Mouse (Mus musculus) heart, embryonic 13.5 days (tissue): ENCODE measurements around the gene Gbx1. TPM values are rescaled to one million over a fixed set of nuclear protein-coding genes. Genes with fewer than 3 reads are reported as not detected.

Experiments
- ATAC-seq: fragments of 200-750 bp; cut with Nextera tagmentation; 2 replicates; pipeline ENCODE4 v1.8.0; 2017; ENCODE audit warnings: moderate TSS enrichment; ENCODE audit not compliant: insufficient number of reproducible peaks, low FRiP score, low TSS enrichment; ENCODE audit errors: extremely low read depth
- H3K27ac ChIP-seq: fragments of 300-500 bp; sonication (generic); replicated peaks from 2 replicates; pipeline ENCODE4 v1.5.1; 2015; ENCODE audit warnings: moderate library complexity, mild to moderate bottlenecking, inconsistent platforms
- H3K27me3 ChIP-seq: fragments of 300-500 bp; sonication (generic); replicated peaks from 2 replicates; pipeline ENCODE4 v1.6.1; 2015; ENCODE audit warnings: mild to moderate bottlenecking, inconsistent platforms
- H3K36me3 ChIP-seq: fragments of 300-500 bp; sonication (generic); 2 replicates; pipeline ENCODE4 v1.6.1; 2015; ENCODE audit warnings: mild to moderate bottlenecking, inconsistent platforms
- H3K4me1 ChIP-seq: fragments of 300-500 bp; sonication (generic); 2 replicates; pipeline ENCODE4 v1.6.1; 2015; ENCODE audit warnings: inconsistent platforms
- H3K4me2 ChIP-seq: fragments of 300-500 bp; sonication (generic); 2 replicates; pipeline ENCODE4 v1.6.1; 2015; ENCODE audit warnings: inconsistent platforms, mild to moderate bottlenecking, moderate library complexity
- H3K4me3 ChIP-seq: fragments of 300-500 bp; sonication (generic); 2 replicates; pipeline ENCODE4 v1.5.1; 2015; ENCODE audit warnings: moderate library complexity, mild to moderate bottlenecking, inconsistent platforms
- H3K9ac ChIP-seq: fragments of 300-500 bp; sonication (generic); 2 replicates; pipeline ENCODE4 v1.6.1; 2015; ENCODE audit warnings: inconsistent platforms, mild to moderate bottlenecking, moderate library complexity
- H3K9me3 ChIP-seq: fragments of 300-500 bp; sonication (generic); 2 replicates; pipeline ENCODE4 v1.6.1; 2016; ENCODE audit warnings: inconsistent platforms
- WGBS: fragments of 180-500 bp; shearing (Covaris S2); methylation state at CpG from one replicate; pipeline ENCODE4 v1.1.7; 2015; ENCODE audit warnings: mixed read lengths; 5-methylcytosine and 5-hydroxymethylcytosine counted together
- polyA plus RNA-seq: library from polyadenylated mRNA; unstranded; fragments of >200 nt; fragmentation: Nextera tagmentation; extraction: Ambion mirVana; gene quantifications from 2 replicates; pipeline ENCODE4 v1.2.1, GENCODE M21; 2015

Gbx1 gene
- polyA plus RNA-seq, 1 experiment from 2014 or later, result 0.05 TPM

GRCm38 (mm10) chr5:24523806-24524205, 3.2 kb downstream of the Gbx1 start:
- Histone ChIP-seq H3K27ac (no peak overlapping the region), H3K4me3 (no peak overlapping the region), H3K27me3 (peaks cover 95% of the 10 kb centered on the region), H3K36me3 (no peaks in the 10 kb centered on the region), H3K4me2 (no peak overlapping the region), H3K4me1 (peaks cover 15% of the 10 kb centered on the region), H3K9ac (no peak overlapping the region), H3K9me3 (no peaks in the 10 kb centered on the region)
- WGBS, result 55% methylated on average over 8 of the region's 8 CpGs
- ATAC-seq, result no peak

- 58% methylated on average over 8 of the region's 8 CpGs for WGBS
- no peaks in the 10 kb centered on the region for H3K36me3 ChIP-seq
- H3K4me3 ChIP-seq, result no peak overlapping the region
- H3K4me2 ChIP-seq, result no peak overlapping the region
- no peak for ATAC-seq
- no peak overlapping the region for H3K27ac ChIP-seq
- H3K9ac ChIP-seq, result no peak overlapping the region
- H3K4me1 ChIP-seq, result peaks cover 6% of the 10 kb centered on the region
- no peaks in the 10 kb centered on the region for H3K9me3 ChIP-seq
- peaks cover 93% of the 10 kb centered on the region for H3K27me3 ChIP-seq
These were observed 5.6 kb downstream of the Gbx1 start for GRCm38 (mm10) chr5:24521366-24521765.

DNA sequence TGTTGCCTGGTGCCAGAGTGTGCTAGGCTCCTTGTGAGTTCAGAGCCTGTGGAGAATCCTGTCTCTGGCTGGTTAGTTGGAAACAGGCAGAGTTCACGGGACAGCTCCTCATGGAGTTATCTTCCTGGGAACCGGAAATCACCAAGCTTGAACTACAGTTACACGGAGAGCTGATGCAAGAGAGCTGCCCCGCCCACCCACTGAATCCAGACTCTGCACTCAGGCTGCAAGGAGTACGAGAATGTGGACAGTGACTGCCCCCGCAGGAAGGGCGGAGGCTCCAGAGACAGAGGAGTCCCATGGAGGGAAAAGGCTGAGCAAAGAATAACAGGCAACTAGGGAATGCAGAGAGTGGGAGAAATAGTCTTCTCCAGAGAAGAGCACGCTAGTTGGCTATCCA, 14.7 kb downstream of the Gbx1 start:
- peaks cover 41% of the 10 kb centered on the region for H3K27me3 ChIP-seq
- WGBS, result 32% methylated on average over 8 of the region's 8 CpGs
- H3K9me3 ChIP-seq, result peaks cover 4% of the 10 kb centered on the region; the same call in 1 of the 2 replicates
- no peak overlapping the region for H3K9ac ChIP-seq
- H3K27ac ChIP-seq, result no peak overlapping the region
- peaks cover 9% of the 10 kb centered on the region for H3K4me1 ChIP-seq
- no peaks in the 10 kb centered on the region for H3K36me3 ChIP-seq
- H3K4me3 ChIP-seq, result no peak overlapping the region
- H3K4me2 ChIP-seq, result no peak overlapping the region
- ATAC-seq, result no peak

GRCm38 (mm10) chr5:24510635-24511034, 16.4 kb downstream of the Gbx1 start:
- no peak overlapping the region for H3K9ac ChIP-seq
- no peak overlapping the region for H3K4me3 ChIP-seq
- no peak for ATAC-seq
- peaks cover 41% of the 10 kb centered on the region for H3K27me3 ChIP-seq
- peaks cover 9% of the 10 kb centered on the region for H3K4me1 ChIP-seq
- 41% methylated on average over 11 of the region's 11 CpGs for WGBS
- H3K36me3 ChIP-seq, result no peaks in the 10 kb centered on the region
- no peak overlapping the region for H3K27ac ChIP-seq
- peaks cover 4% of the 10 kb centered on the region; the same call in 1 of the 2 replicates for H3K9me3 ChIP-seq
- H3K4me2 ChIP-seq, result no peak overlapping the region

- ATAC-seq, result no peak
- H3K27me3 ChIP-seq, result peaks cover 49% of the 10 kb centered on the region
These were observed 18.6 kb downstream of the Gbx1 start for GRCm38 (mm10) chr5:24508406-24508805.

GRCm38 (mm10) chr5:24505513-24505912, 21.5 kb downstream of the Gbx1 start:
- H3K27me3 ChIP-seq, result peaks cover 57% of the 10 kb centered on the region
- WGBS, result 24% methylated on average over 2 of the region's 2 CpGs
- ATAC-seq, result no peak

More at GRCm38 (mm10) chr5:24508406-24508805, 18.6 kb downstream of the Gbx1 start:
- 88% methylated on average over 7 of the region's 7 CpGs for WGBS
- H3K36me3 ChIP-seq, result no peaks in the 10 kb centered on the region
- no peak overlapping the region for H3K9ac ChIP-seq
- H3K27ac ChIP-seq, result no peak overlapping the region
- H3K4me1 ChIP-seq, result peaks cover 22% of the 10 kb centered on the region
- no peak overlapping the region for H3K4me2 ChIP-seq
- peaks cover 4% of the 10 kb centered on the region; the same call in 1 of the 2 replicates for H3K9me3 ChIP-seq
- no peak overlapping the region for H3K4me3 ChIP-seq

GRCm38 (mm10) chr5:24502786-24503185, 24.2 kb downstream of the Gbx1 start:
- Histone ChIP-seq H3K36me3 (peaks cover 52% of the 10 kb centered on the region), H3K4me3 (no peak overlapping the region), H3K4me2 (no peak overlapping the region), H3K27me3 (peaks cover 51% of the 10 kb centered on the region), H3K4me1 (peaks cover 21% of the 10 kb centered on the region), H3K9me3 (no peaks in the 10 kb centered on the region), H3K27ac (no peak overlapping the region), H3K9ac (no peak overlapping the region)
- ATAC-seq, result no peak
- 68% methylated on average over 4 of the region's 4 CpGs for WGBS

More at GRCm38 (mm10) chr5:24505513-24505912, 21.5 kb downstream of the Gbx1 start:
- no peak overlapping the region for H3K4me3 ChIP-seq
- peaks cover 24% of the 10 kb centered on the region for H3K36me3 ChIP-seq
- peaks cover 4% of the 10 kb centered on the region; the same call in 1 of the 2 replicates for H3K9me3 ChIP-seq
- no peak overlapping the region for H3K4me2 ChIP-seq
- no peak overlapping the region for H3K9ac ChIP-seq
- H3K27ac ChIP-seq, result no peak overlapping the region
- peaks cover 20% of the 10 kb centered on the region for H3K4me1 ChIP-seq

DNA sequence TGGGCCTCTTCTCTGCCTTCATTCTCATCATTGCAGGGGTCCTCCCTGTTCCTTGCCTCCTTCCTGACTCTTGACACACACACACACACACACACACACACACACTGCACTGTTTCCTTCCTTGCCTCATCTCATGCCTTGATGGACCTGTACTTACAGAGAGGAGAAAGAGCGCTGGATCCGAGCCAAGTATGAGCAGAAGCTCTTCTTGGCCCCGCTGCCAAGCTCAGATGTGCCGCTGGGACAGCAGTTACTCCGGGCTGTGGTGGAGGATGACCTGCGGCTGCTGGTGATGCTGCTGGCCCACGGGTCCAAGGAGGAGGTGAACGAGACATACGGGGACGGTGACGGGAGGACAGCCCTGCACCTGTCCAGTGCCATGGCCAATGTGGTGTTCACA, 26.2 kb downstream of the Gbx1 start:
- H3K27ac ChIP-seq, result no peak overlapping the region
- H3K9me3 ChIP-seq, result no peaks in the 10 kb centered on the region
- no peak overlapping the region for H3K4me2 ChIP-seq
- peaks cover 70% of the 10 kb centered on the region for H3K36me3 ChIP-seq
- H3K4me3 ChIP-seq, result no peak overlapping the region
- no peak overlapping the region for H3K9ac ChIP-seq
- H3K4me1 ChIP-seq, result peaks cover 21% of the 10 kb centered on the region
- H3K27me3 ChIP-seq, result peaks cover 40% of the 10 kb centered on the region
- ATAC-seq, result no peak
- WGBS, result 76% methylated on average over 11 of the region's 11 CpGs

GRCm38 (mm10) chr5:24499113-24499512, 27.9 kb downstream of the Gbx1 start:
- no peak overlapping the region for H3K9ac ChIP-seq
- H3K4me1 ChIP-seq, result peaks cover 8% of the 10 kb centered on the region; the same call in 1 of the 2 replicates
- no peak overlapping the region for H3K27ac ChIP-seq
- no peaks in the 10 kb centered on the region for H3K9me3 ChIP-seq
- peaks cover 88% of the 10 kb centered on the region for H3K36me3 ChIP-seq
- ATAC-seq, result no peak
- H3K4me3 ChIP-seq, result no peak overlapping the region
- no peak overlapping the region for H3K4me2 ChIP-seq
- WGBS, result 90% methylated on average over 10 of the region's 10 CpGs
- peaks cover 22% of the 10 kb centered on the region for H3K27me3 ChIP-seq

DNA sequence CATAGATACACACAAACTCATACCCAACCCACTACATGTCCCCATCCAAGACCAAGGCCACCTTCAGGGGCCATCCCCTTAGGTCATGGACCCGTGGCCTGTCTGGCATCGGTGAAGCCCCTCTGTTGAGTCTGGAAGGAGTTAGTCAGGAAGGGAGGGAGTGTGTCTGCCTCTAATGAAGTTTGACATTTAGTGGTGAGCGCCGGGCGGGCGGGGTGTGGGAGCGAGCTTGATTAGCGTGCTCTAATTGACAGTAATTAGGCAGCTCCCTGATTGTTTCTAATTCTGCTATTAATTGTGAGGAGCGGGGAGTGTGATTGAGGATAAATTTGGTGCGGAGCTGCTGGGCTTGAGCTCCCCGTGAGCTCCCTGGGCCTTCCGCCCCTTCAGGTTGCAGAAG, 29.5 kb downstream of the Gbx1 start:
- Histone ChIP-seq H3K27ac (no peak overlapping the region), H3K9ac (no peak overlapping the region), H3K4me3 (no peak overlapping the region), H3K4me1 (peaks cover 8% of the 10 kb centered on the region; the same call in 1 of the 2 replicates), H3K36me3 (peaks cover 99% of the 10 kb centered on the region), H3K27me3 (0 out of 2 replicates have a peak, but pooled peaks cover 11% of the 10 kb centered on the region), H3K4me2 (no peak overlapping the region), H3K9me3 (no peaks in the 10 kb centered on the region)
- 82% methylated on average over 12 of the region's 12 CpGs for WGBS
- ATAC-seq, result no peak

DNA sequence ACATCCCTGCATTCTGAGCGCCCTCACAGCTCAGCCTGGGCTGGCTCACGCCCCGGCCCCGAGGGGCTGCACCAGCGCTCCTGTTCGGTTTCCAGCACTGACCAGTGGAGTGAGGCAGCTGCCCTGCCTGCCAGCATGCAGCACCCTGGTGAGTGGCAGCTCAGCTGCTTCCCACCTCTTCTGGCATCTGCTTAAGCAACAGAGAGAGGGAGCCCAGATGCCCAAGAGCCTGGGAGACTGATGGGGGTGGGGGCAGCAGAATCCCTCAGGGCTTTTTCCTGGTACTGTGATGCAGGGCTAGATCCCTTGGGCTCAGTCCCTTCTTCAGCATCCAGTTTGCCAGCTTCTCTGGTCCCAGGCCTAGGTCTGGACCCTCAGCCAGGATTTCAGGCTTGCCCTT, 30.2 kb downstream of the Gbx1 start:
- Histone ChIP-seq H3K9me3 (no peaks in the 10 kb centered on the region), H3K9ac (no peak overlapping the region), H3K27me3 (0 out of 2 replicates have a peak, but pooled peaks cover 6% of the 10 kb centered on the region), H3K4me1 (peaks cover 8% of the 10 kb centered on the region; the same call in 1 of the 2 replicates), H3K4me2 (no peak overlapping the region), H3K36me3 (peaks cover 99% of the 10 kb centered on the region), H3K4me3 (no peak overlapping the region), H3K27ac (no peak overlapping the region)
- no peak for ATAC-seq
- WGBS, result 76% methylated on average over 6 of the region's 6 CpGs

DNA sequence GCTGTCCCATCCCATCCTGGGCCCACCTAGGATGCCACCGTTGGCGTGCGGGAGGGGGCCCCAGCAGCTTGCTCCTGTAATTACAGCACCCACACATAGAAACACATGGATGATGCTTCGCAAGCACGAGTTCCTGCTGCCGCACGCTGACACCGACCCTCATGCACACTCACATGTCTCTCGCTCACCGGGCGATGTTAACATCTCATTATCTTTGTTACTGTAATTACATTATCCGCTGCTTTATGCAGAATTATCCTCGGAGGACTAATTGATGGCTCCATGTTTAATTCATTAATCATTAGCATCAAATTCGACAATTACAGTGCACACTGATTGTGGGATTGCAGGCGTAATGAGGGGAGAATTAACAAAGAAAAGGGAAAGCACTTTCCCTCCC, 32.0 kb downstream of the Gbx1 start:
- Histone ChIP-seq H3K36me3 (peaks cover 99% of the 10 kb centered on the region), H3K27ac (no peak overlapping the region), H3K9me3 (no peaks in the 10 kb centered on the region), H3K4me1 (peaks cover 2% of the 10 kb centered on the region; the same call in 1 of the 2 replicates), H3K9ac (no peak overlapping the region), H3K27me3 (no peaks in the 10 kb centered on the region), H3K4me3 (no peak overlapping the region), H3K4me2 (no peak overlapping the region)
- no peak for ATAC-seq
- WGBS, result 89% methylated on average over 15 of the region's 15 CpGs
